Mouse (Mus musculus): ENCODE data around the gene Myo16.

Gene Myo16

GRCm38 (mm10) chr8:10307345-10307744 is 153.6 kb downstream of the Myo16 start:
- no peak for DNase-seq

DNA sequence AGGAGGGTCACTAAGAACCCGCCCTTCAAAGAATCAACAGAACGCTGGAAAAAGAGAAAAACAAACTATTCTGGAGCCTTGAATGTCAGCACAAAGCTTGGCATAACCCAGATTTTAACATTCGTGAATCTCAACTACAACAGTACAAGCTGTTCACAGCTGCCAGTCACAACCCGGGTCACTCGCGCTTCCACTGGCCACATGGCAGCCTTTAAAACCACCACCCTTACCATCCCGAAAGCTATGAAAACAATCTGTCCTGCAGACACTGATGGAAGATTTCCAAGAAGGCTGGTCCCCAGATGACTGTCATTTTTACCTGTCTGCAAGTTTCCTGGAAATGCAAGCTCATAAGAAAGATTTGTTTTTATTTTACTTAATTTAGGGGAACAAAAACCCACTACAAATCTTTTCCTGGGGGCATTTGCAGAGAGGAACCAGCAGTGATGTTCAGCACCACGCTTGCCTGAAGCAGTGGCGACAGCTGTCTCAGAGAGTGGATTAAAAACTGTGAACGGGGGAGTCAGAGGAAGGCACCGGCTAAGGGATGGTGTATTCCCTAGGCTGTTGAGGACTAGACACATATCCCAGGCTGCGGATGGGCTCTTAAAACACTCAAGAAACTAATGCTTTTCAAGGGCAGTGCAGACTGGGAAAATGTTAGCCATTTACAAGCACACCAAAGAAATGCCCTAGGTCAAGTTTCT is 154.2 kb downstream of the Myo16 start:
- DNase-seq = no peak

GRCm38 (mm10) chr8:10310470-10310869 is 156.8 kb downstream of the Myo16 start:
- no peak for DNase-seq

GRCm38 (mm10) chr8:10312316-10312715 is 158.6 kb downstream of the Myo16 start:
- DNase-seq = no peak

GRCm38 (mm10) chr8:10316201-10316600 is 162.5 kb downstream of the Myo16 start:
- no peak for DNase-seq

DNA sequence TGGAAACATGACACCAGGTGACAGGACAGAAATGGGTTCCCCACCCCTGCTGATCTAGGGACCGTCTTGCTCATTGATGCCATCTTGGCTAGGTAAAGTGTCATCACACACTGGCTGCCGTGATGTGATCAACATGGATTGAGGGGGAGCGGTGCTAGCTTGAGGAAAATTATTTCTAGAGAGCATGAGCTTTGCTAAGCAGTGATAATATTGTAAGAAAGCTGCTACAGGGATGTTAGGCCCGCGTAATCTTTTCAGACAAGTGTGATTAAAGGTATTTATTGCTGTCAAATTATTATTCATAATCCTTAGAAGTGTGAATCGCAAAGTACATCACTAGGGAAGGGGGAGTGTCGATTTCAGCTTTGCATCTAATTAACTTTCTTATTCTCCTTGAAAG is 164.4 kb downstream of the Myo16 start:
- no peak for DNase-seq

- DNase-seq = no peak
Measured at GRCm38 (mm10) chr8:10350451-10350850, 196.7 kb downstream of the Myo16 start.

- DNase-seq = no peak
Measured at GRCm38 (mm10) chr8:10358711-10359110, 205.0 kb downstream of the Myo16 start.

DNA sequence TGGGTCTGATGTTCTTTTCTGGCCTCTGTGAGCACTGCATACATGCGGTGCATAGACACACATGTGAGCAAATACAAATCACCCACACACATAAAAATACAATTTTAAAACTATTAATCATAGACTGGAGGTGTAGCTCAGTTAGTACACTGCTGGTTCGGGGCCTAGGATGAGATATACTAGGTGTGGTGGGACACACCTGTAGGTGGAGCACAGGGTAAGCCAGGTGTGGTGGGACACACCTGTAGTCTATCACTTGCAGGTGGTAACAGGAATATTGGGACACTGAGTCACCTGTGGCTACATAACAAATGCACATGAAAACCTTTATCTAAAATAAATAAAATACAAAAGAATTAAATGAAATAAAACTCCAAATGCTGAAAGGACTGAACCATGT is 209.2 kb downstream of the Myo16 start:
- DNase-seq = no peak

DNA sequence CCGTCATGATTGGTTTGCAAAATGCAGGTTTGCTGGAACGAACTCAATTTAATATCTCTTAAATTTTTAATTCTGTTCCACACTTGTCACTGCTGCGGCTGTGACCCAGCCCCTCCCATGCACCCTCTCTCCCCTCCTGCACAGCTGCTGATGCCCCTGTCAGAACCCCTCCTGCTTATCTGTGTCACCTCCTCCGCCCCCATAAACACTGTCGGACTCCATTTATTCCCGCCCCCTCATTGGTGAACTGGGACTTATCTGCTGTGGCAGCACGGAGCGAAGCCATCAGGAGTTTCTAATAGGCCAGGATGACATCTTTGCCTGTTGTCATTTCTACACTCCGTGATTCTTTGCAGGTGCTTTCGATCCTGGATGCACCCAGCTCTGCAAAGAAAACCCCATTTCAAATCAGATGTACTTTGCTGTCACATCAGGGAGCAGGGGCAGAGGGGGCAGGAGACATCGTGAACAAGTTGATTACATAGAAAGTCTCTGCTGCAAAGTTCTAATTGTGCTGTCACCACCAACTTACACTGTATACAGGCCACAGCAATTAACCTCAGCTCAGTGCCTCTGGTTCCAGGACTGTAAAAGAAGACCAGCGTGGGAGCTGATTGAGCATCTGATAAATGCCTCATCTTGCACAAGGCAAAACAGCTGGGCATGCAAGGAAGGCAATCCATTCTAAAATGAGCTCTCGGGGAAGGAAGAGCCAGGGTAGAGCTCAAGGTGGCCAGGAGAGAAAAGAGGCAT is 210.1 kb downstream of the Myo16 start:
- no peak for DNase-seq

DNA sequence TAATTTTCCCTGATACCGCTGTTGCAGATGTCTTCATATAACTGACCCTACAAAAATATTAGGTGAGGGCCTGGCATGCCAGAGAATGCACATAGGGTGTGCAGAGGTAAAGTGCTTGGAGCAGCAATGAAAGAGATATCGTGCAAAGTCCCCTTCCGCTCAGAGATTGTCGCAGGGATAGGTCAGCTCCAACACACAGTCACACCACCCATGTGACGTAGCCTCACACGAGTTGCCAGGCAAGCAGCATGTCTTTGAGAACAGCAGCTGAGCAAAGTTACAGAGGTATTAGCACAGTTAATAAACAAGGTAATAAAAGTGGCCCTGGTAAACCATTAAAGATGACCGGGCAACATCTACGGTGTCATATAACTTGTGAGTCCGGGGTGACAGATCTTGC is 212.4 kb downstream of the Myo16 start:
- no peak for DNase-seq

DNA sequence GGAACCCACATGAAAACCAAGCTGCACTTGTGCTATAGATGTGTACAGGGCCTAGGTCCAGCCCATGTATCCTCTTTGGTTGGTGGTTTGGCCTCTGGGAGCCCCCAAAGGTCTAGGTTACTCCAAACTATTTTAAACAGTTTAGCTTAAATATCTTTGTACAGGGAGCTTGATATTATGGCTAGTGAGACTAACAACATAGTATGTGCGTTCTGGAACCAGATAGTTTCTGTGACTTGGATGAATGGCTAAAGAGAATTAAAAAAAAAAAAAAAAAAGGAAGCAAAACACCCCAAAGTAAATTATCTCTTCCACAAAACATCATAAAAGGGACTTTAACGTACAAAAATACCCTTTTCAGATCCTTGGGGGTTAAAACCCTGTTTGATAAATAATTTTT is 218.9 kb downstream of the Myo16 start:
- DNase-seq = no peak

DNA sequence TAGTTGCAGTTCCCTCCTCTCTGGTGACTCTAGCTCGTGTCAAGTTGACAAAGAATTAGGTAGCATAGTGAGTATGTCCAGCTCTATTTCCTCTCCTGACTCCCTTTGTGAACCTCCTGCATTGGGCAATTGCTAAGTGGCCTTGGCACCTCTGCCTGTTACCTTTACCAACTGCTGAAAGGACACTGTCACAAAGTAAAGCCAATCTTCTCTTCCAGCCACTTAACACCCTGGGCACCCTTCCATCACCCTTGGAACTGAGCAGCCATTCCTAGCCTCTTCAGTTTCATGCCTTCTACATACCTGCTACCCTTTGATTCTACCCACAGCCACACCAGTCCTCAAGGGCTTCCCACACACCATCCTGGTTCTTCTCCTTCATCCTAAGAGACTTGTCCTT is 233.4 kb downstream of the Myo16 start:
- DNase-seq = no peak

GRCm38 (mm10) chr8:10391096-10391683 is 237.5 kb downstream of the Myo16 start:
- DNase-seq = no peak

GRCm38 (mm10) chr8:10391913-10392312 is 238.2 kb downstream of the Myo16 start:
- DNase-seq = no peak

DNA sequence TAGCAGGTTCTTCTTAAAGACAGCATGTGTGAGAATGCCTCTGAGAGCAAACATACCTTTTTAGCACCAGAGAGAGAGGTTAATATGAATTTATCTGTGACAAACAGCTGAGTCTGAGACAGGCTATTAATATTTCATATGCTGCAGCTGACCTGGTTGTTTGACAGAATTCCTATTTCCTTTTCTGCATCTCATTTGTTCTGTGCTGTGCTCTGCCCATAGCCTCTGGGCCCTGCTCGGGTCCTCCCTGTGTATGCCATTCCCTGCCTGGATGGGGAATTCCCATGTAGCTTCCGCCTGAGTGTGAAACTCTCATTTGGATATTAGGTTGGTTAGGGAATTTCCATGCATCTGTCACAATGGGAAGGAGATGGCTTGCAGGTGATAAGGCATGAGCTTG is 240.8 kb downstream of the Myo16 start:
- DNase-seq = no peak

- no peak for DNase-seq
Measured at GRCm38 (mm10) chr8:10395146-10395545, 241.4 kb downstream of the Myo16 start.

GRCm38 (mm10) chr8:10402606-10403005 is 248.9 kb downstream of the Myo16 start:
- no peak for DNase-seq

DNA sequence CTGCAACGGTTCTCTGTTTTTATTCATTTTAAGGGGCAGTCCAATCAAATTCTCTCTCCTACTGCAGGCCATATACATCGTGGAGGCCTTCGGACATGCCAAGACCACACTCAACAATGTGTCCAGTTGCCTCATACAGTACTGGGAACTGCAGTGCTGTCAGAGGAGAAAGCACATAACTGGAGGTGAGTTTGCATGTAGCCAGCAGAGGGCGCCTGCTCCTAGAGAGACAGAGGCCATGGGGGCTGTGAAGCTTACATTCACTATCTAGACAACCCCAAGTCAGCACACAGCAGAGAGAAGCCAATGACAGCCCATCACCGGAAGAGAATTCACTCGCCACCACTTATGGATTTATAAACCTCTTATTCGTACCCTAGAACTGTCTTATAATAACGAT is 251.8 kb downstream of the Myo16 start:
- peak; percentile 61 for DNase-seq

GRCm38 (mm10) chr8:10409043-10409442 is 255.3 kb downstream of the Myo16 start:
- DNase-seq = no peak

- DNase-seq = peak; percentile 56
Measured at GRCm38 (mm10) chr8:10411511-10411910, 257.8 kb downstream of the Myo16 start.

DNA sequence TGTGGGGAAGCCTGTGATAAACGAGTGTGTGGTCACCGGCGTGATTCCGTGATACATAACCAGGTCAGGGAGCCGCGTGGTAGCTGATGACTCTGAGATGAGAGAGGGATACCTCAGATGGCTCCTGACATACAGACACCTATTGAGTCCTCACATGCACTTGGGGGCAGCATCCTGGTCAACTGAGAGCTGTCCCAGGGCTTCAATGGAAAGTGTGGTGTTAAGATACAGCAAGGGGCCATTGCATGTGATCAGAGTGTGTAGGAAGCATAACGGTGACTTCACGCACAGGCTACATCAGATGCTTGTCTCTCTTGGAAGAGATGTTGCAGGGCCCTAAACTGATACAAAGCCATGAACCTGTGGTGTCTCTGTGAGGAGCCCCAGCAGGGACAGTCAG is 260.2 kb downstream of the Myo16 start:
- DNase-seq = no peak

DNA sequence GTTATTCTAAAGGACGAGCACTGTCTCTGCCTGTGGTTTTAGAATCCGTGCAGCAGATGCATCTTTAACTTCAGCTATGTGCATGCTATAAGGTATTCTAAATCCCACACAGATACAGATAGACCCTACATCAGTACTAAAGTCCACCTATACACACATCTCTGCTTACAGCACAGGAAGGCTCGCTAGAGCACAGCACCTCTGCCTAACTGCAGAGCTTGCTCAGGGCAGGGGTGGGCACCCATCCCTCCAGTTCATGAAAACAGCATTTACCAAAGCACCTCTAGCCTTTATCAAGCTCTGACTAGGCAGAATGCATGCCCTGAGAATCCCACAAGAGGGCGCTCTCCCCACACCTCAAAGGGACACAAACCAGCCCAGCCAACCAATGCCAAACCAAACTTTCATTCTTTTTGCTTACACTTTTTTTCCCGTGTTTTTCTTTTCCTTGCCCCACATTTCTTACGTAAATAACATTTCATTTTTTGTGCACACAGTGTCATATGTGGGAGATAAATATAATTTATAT is 261.0 kb downstream of the Myo16 start:
- DNase-seq = peak; percentile 79

DNA sequence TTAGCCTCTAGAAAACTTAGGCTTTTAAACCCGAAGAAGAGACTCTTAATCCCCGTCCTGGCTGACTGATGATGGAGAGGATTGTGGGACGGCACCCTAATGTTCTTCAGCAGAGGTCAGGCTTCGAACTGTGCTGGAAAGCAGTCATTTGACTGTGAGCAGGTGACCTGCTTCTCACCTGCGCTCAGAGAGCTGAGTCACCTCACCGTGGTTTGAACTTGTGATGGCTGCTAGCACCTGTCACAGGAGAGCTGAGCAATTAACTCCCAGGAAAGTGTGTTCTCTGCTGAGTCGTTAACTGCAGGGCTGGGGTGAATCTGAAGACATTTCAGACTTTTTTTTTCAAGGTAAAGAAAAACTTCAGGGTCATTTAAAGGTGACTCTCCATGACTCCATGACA is 261.6 kb downstream of the Myo16 start:
- DNase-seq = no peak

Data from kidney, adult 18-20 months (tissue).